Mouse (Mus musculus): Measurements from ENCODE around the gene Olfr1338.

- no peak for TF ChIP-seq EP300 (IDR thresholded peaks at IDR 0.05; ENCODE audit: insufficient read depth, low read depth, low read length)
- no peak for TF ChIP-seq CTCF (IDR thresholded peaks at IDR 0.05; ENCODE audit: low read depth, low read length)
Observed at GRCm38 (mm10) chr4:118703223-118703622, 55.3 kb downstream of the Olfr1338 start, which contains the start of gene Olfr1341.
